Mouse (Mus musculus) spleen, postnatal 10 days (tissue): Measurements from ENCODE around the gene Pid1.

ENCODE experiments used
- DNase-seq, 2 experiments: peaks; one replicate each; pipeline ENCODE4 v3.0.0; 2021 to 2022; ENCODE audit warnings: low spot score in 2 of 2

Gene Pid1

DNA sequence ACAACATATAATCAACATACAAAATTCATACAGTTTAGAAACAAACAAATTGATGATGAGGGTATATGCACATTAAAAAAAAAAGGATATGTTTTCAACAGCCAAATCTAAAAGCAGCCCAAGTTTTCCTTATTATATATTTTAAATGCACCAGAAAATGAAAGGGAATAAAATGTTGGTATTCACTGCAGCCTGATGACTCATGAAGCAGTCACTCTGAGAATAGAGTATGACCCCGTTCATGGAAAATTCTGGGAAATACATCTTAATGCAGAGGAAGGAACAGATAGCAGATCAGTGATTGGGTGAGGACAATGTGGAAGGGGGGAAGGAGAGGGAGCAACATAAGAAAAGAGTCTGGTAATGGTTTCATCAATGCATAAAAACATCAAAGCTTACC lies 186.3 kb downstream of the Pid1 start:
- no peak for DNase-seq

DNA sequence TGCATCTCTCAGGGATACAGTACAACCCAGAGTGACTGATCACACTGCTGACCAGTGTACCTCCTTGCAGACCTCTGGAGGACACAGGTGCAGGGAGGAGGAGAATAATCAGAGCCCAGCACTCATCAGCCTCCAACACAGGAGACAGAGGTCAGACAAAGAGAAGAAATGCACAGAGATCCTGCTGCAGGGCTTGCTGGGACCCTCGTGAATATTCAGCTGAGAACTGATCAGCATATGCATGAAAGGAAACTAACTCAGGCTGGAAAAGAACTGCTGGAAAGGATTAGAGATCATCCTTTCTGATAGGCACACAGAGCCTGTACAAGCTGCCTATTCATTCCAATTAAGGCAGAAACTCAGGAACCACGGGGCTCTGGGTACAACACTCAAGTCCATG lies 186.9 kb downstream of the Pid1 start:
- DNase-seq: no peak

DNA sequence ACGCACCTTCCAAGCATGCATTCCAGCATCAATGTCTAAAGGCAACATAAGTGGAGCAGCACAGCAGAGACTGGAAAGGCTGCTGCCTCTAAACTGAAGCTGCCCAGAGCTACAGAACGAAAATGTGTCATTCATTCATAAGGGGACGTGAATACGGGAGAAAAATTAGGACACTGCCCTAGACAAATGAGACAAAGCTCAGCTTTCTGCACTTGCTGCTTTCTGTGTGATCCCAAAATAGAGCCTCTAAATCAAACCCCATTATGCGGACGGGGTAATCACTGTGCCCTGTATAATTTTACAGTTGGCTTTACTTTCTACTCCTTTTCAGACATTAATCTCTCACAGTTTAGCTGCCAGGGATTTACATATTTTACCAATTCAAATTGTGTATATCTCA lies 191.0 kb downstream of the Pid1 start:
- DNase-seq: no peak

DNA sequence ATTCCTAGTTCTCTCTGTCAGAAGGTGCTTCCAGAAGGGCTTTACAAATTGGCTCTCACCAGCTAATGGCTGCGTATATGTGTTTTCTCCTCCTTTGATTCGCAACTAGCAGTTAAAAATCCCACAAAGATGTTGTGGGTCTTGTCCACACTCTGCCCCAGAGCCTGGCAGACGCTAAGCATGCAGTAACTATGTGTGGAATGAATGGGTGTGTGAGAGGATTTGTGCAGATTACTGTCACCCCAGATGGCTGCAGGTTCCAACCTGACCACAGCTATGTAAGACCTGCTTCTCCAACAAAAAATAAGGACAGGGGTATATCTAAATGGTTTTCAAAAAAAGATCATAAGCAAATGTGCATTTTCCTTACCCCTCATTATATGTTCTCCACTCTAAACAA lies 206.2 kb downstream of the Pid1 start:
- no peak for DNase-seq

GRCm38 (mm10) chr1:84155585-84155930 lies 208.4 kb downstream of the Pid1 start:
- DNase-seq: no peak

DNA sequence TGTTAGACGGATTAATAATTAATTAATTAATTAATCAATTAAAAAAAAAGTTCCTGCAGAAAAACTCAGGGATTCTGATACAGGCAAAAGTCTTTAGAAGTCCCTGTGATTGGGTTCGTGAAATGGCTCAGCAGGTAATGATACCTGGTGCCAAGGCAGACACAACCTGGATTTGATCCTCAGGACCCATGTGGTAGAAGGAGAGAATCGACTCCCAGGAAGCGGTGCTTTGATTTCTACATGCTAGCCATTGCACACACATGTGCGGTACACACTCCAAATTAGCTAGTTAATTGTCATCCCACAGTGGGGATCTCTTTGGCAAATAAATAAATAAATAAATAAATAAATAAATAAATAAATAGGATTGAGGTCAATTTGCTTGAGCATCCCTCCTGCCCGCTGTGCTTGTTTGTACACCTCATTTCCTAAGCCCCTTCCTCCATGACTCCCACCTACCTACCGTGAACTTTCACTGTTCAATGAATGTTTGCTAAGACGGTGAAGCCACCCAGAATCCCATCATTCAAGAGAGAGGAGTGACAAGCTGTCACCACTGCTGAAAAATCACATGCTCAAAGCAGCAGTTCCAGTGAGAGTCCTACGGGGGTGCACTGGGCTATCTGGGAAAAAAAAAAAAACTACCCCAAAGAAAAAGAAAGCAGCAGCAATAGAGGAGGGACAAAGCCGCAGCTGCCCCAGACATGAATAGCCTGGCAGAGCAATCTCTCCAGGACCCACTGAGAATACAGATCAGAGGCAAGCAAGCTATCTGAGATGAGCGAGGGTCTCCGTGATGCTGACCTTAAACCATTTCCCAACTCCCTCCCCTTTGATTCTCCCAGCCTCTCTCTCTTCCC lies 209.0 kb downstream of the Pid1 start:
- DNase-seq: no peak

GRCm38 (mm10) chr1:84153943-84154342 lies 210.0 kb downstream of the Pid1 start:
- DNase-seq: no peak

DNA sequence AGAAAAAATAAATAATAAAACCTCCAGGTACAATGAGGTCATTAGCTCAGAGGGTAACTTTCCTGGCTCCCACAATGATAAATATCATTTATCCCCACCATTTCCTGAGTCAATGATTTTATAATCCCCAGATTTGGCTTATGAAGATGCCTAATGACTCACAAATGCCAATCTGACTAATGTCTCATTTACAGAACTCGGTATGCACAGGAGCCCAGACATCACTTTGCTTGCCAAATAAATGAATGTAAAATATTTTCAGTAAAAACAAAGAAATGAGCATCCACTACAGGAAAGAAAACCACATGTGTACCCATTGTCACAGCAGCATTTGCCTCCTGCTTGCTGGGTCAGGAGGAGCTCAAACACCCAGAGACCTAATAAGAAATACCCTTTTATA lies 222.4 kb downstream of the Pid1 start:
- no peak for DNase-seq

DNA sequence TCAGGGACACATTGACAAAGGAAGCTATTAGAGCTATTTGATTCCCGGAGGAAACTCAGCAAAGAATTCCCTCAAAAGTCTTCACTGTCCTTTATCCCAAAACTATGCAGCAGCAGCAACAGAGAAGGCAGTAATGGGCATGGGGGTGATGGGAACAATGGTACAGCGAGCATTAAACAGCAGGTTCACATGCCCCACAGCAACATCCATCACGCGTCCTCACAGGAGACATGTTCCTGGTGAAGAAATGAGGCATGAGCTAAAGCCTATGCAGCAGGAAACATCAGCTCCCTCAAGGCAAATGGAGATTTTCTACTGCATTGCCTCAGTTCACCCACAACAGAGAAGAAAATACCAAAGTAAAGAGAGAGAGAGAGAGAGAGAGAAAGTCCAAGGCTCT lies 231.5 kb downstream of the Pid1 start:
- DNase-seq: no peak

- DNase-seq: no peak
Observed at GRCm38 (mm10) chr1:84131799-84132198, 232.2 kb downstream of the Pid1 start.

GRCm38 (mm10) chr1:84128510-84128909 lies 235.5 kb downstream of the Pid1 start:
- DNase-seq: no peak

DNA sequence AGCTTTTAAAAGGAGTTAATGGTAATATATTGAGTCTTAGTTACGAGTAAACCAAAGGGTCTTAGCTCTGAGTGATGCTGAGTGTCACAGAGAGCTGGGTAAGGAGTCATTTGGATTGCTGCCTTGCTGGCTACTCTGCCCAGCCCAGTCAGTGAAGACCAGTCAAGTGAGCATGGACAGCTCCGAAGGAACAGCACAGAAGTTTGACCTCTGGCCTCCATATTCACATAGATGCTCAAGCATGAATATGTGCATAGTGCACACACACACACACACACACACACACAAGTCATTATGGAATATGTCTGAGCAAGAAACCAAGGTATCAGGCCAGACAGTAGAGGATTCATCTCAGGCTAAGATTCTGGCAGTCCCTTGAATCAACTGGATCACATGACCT lies 244.7 kb downstream of the Pid1 start:
- DNase-seq: no peak

DNA sequence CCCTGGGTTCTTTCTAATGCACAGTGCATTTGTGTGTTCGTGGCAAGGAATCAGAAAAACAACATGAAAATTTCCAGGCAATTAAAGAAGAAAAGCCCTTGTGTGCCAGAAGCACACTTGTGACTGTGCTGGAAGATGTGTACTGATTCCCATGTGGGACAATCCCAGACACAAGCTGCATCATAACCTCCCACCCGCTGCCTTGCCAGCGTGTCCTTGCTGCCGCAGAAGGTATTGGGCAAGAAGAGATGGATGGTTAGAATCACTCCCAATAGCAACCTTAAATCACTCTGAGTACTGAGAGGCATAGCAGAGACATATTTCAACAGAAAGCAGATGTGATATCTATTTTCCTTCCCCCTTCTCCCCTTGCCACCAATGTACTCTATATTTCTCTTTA lies 257.2 kb downstream of the Pid1 start:
- DNase-seq: no peak

DNA sequence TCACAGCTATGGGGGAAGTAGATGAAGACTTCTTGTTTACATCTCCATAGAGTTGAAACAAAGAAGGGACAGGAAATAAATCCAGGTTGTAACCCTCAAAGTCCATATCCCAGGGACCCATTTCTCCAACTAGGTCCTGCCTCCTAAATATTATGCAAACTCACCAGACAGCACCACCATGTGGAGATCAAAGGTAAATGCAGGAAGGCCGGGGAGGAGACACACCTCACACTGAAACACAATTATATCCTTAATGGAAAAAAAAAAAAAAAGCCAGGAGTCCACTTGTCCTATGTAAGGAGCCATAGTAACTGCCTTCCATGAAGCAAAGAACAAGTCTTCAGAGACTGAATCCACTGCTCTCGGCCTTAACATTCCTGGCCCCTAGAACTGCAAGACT lies 261.9 kb downstream of the Pid1 start:
- DNase-seq: no peak

- no peak for DNase-seq
Observed at GRCm38 (mm10) chr1:84097398-84097797, 266.6 kb downstream of the Pid1 start.

DNA sequence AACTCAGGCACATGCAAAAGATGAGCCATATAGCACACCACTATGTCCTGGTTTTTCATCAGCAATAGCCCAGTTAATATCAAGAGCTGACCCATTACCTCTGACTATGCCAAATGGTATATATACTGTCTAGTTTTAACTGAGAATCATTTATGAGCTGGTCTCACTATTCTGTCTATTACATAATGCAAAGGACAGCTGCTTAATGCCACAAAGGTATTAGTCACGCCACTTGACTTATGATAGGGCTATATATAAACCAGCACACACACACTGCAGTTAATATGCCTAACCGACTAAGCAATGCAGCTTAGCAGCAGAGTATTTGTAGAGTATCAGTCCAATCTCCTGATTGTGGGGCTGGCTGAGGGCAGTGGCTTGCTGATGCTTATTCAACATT lies 270.7 kb downstream of the Pid1 start:
- no peak for DNase-seq

- DNase-seq: no peak
Observed at GRCm38 (mm10) chr1:84089664-84090063, 274.3 kb downstream of the Pid1 start.

GRCm38 (mm10) chr1:84087957-84088356 lies 276.0 kb downstream of the Pid1 start:
- DNase-seq: no peak

- DNase-seq: no peak
Observed at GRCm38 (mm10) chr1:84087325-84087724, 276.7 kb downstream of the Pid1 start.

GRCm38 (mm10) chr1:84086486-84086885 lies 277.5 kb downstream of the Pid1 start:
- DNase-seq: no peak

DNA sequence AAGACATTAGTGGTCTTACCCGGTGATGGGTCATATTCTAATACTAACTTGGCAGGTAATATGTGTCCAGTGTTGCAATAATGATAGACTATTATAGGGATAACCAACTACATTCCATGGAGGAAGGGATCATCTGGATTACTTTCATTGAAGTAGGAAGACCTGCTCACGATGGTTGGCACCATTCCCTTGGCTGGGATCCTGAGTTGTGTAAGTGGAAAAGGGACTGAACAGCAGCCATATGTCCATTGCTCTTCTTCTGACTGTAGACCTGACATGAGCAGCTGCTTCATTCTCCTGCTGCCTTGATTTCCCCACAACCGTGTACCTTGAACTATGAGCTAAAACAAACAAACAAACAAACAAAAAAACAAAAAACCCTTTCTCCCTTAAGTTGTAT lies 278.6 kb downstream of the Pid1 start:
- no peak for DNase-seq

DNA sequence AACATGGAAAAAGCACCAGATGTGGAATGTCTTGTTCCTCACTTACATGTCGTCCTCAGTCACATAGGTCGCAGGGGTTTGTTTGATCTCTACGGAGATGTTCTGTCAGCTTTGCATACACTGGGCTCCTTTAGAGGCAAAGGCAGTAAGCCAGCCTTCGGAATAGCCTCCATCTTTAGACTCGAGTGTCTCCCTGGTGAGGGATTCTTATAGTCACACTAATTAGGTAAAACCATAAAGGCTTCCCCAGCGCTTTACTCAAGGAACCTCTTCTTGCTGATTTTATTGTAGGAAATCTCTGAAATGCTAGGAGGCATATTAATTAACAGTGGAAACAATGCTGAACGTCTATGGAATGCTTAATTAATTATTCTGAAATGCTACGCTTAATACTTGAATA lies 284.4 kb downstream of the Pid1 start:
- DNase-seq: no peak

GRCm38 (mm10) chr1:84077023-84077422 lies 287.0 kb downstream of the Pid1 start:
- no peak for DNase-seq
